Mouse (Mus musculus): Measurements from ENCODE around the gene Bag5.
"Not testable (repeated sequence)": the region's sequence is repeated elsewhere in the genome, so short reads cannot be mapped to it uniquely, and the experiment has no call there.

The Bag5 gene

DNA sequence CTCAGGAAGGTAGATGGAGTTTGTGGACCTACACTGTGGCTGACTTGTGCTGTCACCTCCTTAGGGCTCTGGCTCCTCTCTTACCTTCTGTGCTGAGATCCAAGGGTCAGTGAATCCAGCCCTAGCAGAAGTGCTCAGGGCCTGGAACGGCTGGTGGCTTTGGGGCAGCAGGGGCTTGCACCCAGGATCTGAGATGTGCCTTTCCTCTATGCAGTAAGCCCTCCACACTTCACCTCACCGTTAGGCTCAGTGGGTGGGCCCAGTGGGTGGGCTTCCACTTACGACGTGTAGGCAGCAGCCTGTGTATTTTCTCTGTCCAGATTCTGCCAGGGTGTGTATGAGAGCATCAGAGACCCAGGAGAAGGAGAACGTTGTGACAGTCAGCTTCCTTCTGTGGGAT lies 19.9 kb upstream of the Bag5 start:
- no peak for DNase-seq

DNA sequence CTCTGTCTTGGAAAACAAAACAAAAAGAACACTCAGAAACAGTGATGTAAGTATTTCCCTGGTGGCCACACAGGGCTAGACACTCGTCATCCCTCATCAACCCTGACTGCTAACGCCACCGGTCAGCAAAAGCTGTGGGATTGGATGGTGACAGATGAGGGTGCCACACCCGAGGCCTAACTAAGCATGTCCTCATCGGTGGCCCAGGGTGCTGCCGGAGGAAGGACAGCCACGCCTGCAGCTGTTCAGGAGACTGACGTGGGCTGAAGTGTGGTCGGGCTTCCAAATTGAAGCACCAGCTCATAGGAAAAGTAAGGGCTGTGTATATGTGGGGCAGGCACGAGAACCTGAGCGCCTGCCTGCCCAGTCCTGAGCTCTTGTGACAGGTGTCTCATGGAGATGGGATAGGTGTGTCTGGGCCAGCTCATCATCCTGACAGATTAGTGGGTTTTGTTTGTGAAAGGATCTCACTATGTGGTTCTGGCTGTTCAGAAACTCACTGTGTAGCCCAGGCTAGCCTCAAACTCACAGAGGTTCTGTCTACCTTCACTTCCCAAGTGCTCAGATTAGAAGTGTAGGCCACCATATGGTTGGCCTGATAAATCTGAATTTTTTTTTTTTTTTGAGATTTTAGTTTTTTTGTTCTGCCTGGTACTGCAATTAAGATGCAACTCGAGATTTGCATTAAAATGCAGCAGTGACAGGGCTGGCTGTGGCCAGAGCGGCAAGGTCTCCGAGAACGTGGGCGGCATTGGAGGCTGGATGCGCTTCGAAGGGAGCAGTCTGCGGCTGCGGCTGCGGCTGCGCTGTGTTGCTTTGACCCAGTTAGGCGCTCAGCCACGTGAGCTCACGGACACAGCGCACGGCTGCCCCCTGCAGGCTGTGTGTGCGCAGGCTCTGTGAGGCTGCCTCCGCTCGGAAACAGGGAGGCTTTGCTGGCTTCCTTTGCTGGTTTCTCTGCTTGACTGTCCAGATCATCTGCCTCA lies 19.1 kb upstream of the Bag5 start:
- DNase-seq = peak; percentile 95

DNA sequence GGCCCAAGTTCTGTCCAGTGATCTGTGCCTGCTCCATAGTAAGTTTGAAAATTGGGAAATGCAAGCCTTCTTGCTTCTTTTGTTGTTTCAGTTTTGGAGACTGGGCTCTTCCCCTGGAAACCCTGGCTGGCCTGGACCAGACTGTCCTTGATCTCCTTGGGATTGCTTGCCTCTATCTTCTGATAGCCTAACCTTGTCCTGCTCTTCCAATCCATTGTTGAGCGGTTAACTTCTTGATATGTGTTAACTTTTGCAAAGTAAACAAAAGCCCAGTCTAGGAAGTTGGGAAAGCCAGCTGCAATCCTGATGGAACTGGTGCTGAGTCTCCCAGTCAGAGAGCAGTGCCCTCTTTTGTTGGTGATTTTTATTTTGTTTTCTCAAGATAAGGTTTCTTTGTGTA lies 14.9 kb upstream of the Bag5 start:
- no peak for DNase-seq

- no peak for DNase-seq
Observed at GRCm38 (mm10) chr12:111726122-111726463, 13.0 kb upstream of the Bag5 start.

DNA sequence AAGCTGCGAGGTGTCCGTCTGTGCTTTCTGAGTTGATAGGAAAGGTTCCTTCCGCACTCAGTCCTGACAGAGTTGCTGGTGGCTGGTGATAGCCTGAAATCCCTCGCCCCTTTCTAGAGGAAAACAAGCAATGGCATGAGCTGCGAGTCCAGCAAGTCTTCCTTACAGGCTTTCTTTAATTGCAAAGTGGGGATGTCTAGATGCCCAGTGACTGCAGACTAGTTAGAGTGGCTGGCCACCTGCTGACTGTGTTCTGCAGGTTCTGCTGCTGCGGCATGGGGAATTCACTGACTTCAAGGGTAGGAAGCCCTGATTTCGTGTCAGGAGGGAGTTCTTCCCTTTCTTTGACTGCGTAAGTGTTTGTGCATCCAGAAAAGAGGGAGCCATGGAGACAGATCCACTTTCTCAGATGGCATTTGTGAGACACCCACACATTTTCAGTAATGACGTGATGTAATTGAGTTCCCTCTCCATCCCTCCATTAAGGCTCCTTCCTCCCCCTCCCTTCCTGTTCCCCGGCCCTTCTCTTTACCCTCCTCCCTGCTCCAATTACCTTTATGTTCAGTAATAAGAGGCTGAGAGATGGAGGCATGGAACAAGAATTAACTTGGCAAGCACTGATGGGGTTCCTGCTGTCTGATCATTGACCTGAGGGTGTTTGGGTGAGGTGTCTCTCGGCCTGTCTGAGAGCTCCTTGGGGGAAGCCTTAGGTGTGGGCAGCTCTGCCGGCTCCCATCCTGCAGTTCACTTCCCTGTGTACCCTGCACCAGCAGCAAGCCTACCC lies 12.5 kb upstream of the Bag5 start:
- no peak for DNase-seq

GRCm38 (mm10) chr12:111724638-111725337 lies 11.7 kb upstream of the Bag5 start:
- DNase-seq = peak; percentile 45

DNA sequence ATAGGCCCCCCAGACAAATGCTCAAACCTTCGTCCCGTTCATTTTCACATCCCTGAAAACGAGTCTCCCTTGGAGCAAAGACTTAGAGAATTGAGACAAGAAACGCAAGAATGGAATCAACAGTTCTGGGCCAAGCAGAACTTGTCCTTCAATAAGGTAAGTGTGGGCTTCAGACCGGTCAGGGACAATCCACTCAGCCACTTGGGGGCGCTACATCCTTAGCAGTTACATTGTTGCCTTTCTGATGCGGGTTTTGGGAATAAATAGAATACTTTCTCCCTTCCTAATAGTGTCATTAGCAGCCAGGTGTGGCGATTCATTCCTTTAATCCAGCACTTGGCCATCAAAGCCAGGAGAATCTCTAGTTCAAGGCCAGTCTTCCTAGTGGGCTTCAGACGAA lies 9.6 kb upstream of the Bag5 start:
- peak; percentile 54 for DNase-seq

- DNase-seq = no peak
Observed at GRCm38 (mm10) chr12:111720222-111720621, 7.2 kb upstream of the Bag5 start.

DNA sequence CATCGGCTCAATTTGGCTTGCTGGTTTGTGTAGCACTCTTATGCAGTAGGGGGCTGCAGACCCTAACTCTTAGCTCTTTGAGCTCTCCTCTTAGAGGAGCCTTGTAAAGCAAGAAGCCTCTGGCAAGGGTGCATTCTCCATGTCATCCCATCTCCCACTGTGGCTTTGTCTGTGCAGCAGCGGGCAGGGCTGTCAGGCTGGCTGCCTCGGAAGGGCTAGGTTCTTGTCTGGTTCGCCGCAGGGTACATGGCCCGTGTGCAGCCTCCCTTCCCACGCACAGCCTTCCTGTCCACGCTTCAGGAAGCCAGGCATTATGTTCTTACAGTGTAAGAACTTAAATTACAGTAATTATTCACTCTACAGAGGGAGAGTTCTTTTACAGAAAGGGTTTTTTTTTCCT lies 5.6 kb upstream of the Bag5 start:
- DNase-seq = no peak

DNA sequence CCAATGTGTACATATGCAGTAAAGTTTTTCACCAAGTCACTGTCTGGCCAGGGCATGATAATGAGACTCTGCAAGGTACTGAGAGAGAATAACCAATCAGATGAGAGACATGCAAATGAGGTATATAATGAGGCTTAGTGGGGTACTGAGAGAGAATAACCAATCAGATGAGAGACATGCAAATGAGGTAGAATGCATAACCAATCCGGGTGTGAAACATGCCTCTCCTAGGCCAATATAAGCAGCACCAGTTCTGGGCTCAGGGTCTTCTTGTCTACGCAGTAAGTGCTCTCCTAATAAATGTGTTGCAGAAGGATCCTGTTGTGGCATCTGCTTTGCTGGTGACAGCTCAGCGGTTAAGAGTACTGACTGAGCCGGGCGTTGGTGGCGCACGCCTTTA lies 3.4 kb upstream of the Bag5 start:
- DNase-seq = no peak

DNA sequence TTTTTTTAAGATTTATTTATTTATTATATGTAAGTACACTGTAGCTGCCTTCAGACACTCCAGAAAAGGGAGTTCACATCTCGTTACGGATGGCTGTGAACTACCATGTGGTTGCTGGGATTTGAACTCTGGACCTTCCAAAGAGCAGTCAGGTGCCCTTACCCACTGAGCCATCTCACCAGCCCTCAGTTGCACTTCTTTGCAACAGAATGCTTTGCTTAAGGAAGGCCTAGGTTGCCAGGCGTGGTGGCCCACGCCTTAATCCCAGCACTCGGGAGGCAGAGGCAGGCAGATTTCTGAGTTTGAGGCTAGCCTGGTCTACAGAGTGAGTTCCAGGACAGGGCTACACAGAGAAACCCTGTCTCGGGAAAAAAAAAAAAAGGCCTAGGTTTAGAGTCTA lies 823 bp upstream of the Bag5 start:
- not testable (repeated sequence) for DNase-seq

DNA sequence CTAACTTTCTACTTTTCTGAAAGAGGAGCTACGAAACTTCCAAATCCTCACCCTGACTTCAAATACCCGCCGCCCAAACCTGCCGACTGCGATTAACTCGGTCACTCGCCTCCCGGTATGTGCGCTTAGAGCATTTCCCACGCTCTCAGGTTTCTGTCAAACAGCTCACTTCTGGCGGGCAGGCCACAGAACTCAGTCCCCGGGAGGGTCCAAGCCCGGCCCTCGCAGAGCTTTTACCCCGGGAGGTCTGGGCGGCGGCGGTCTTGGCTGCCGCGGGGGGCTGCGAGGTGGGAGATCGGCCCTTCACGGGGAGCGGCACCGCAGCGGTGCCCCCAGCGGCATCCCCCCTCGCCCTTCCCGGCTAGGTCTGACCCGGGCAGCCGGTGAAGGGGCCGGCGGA lies 581 bp downstream of the Bag5 start:
- no peak for DNase-seq

DNA sequence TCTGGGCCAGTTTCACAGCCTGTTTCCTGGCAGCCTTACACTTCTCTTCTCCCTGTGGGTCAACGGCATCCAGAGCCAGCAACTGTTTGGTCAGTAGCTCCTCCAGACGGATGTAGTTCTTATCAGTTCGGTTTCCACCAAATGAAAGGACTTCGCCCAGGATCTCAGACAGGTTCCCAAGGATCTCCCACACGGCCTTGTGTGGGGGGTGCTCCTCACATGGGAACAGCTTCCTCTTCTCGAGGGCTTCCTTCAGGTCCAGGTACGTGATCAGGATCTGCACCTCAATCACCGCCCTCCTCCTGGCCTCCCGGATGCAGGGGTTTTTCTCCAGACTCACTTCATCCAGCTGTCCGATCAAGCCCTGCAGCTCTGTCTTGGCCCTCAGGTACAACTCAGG lies 3.0 kb downstream of the Bag5 start:
- no peak for DNase-seq

DNA sequence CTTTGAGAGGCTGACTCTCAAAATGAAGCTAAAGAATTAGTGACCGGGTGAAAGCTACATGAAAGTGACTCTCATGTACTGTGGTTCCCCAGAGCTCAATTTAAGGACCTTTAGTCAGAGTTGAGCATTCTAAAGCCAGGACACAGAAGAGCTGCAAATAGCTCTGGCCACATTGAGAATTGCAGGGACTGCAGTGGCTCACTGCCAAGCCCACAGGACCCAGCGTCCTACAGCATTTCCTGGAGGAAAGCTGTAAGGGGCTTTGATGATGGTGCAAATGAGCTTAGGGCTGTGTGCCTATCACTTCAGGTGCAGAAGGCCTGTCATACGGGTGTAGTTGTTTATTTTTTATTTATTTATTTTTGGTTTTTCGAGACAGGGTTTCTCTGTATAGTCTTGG lies 4.9 kb downstream of the Bag5 start:
- DNase-seq = no peak

- no peak for DNase-seq
Observed at GRCm38 (mm10) chr12:111705186-111705973, 7.7 kb downstream of the Bag5 start.

DNA sequence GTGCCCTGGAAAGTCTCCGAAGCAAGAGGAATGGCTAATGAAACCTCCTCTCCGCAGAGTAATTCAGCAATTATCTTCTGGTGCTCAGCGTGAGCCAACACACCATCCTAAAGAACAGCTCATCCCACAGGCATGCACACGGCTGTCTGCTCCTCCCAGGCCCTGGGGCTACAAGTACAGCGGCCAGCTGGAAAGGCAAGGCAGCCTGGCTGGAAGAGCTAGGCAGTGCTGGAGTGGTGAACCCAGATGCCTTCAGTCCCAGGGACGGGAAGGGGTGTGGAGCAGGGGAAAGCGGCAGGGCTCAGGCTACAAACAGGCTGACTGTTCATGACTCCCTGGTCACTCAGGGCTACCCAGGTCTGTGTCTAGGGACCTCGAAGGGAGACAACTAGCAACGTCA lies 8.4 kb downstream of the Bag5 start:
- peak; percentile 75 for DNase-seq

GRCm38 (mm10) chr12:111703301-111703700 lies 9.8 kb downstream of the Bag5 start:
- DNase-seq = no peak

- no peak for DNase-seq
Observed at GRCm38 (mm10) chr12:111700920-111701458, 12.1 kb downstream of the Bag5 start.

DNA sequence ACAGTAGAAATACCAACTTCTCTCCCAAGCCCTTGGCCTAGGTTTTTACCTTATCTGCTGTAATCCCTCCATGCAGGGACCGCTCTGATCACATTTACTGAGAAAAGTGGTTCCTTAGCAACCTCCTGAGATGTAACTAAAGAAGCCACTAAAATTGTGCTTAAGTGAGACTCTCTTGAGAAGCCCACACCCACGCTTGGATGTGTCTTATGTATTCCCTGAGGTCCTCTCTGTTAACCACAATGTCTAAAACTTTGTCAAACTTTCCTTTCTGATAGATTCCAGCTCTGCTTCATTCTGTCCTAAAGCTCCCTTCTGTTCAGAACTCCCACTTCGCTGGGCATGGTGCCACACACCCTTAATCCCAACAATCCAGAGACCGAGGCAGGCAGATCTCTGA lies 13.5 kb downstream of the Bag5 start:
- no peak for DNase-seq

DNA sequence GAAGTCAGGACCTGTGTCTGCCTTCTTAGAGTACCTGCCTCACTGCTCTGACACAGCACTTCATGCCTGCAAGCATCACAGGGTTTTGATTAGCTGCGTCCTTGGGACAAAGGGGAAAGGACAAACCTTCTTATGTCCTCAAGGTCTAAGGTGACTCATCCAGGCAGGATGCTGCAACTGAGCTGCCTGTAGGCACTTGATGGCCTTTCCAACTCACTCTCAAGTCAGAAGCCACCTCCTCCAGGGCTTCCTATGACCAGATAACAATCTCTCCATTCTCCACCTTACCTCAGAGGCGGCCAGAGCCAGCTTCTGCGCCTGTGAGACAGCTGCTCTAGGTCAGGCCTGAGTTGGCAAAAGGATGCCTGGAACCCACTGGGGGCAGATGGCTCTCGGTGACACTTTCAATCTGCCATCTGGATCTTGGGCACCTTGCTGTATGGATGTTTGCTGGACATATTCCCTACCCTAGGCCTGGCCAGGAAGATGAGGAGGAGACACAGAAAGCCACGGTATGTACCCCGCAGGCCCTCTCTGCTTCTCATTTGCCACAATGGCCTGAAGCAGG lies 14.6 kb downstream of the Bag5 start:
- no peak for DNase-seq

DNA sequence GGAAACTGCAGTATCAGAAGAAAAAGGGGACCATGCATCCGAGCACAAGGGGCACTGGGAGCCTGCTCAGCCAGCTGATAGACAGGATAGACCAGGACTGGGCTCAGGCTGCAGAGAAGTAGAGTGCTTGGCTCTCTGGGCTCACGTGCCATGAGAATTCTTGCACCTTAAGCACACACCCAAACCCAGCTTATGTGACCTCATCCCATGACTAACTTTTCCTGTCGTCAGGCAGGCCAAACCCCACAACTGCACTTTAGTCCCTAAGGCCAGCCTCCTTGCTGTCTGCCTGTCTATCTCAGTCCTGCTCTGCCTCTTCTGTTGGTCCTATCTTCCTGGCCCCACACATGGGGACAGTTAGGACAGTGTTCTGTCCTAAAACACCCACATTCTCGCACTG lies 15.3 kb downstream of the Bag5 start:
- no peak for DNase-seq

- DNase-seq = peak; percentile 93
Observed at GRCm38 (mm10) chr12:111696239-111696638, 16.8 kb downstream of the Bag5 start.
